In genomic region chr10:67482268-67482667, GRCm38 (mm10) we compare ENCODE assay signal across 11 mouse cellular contexts. TPM values are rescaled to one million over a fixed set of nuclear protein-coding genes. Genes with fewer than 3 reads are reported as not detected.
DNase-seq lines count a peak whose midpoint lies in the region; TF ChIP-seq lines count a peak whose summit lies in the region.
"Had no signal": no experiment of that assay in that cellular context is flagged by ENCODE, and none has a peak within 500 bp of the region (broad histone marks: within the 10 kb centered on the region; RNA-seq: fewer than 3 reads in every experiment).

No protein-coding gene starts in this region.

- TF ChIP-seq POLR2A in thymus, adult 2 months (IDR thresholded peaks at IDR 0.05; ENCODE audit: control insufficient read depth, extremely low read depth, insufficient read depth, low read length, poor library complexity): no peak

- TF ChIP-seq CTCF in thymus, adult 2 months (IDR thresholded peaks at IDR 0.05; ENCODE audit: borderline replicate concordance, control insufficient read depth, extremely low read depth, insufficient read depth, low read length, poor library complexity): no peak

- intact Hi-C loops in gastrocnemius, postnatal 14 days (cut with DNase I; ENCODE audit: low total_unique reads): no loop called here

- peaks cover 3% of the 10 kb centered on the region; the same call in 1 of the 2 replicates for H3K9me3 ChIP-seq in heart, embryonic 10.5 days
- H3K9me3 ChIP-seq: lung, embryonic 15.5 days had no signal

- no peak overlapping the region for H3K27ac ChIP-seq in thymus, adult 2 months (ENCODE audit: control insufficient read depth, insufficient read depth, low read length)
- no peak overlapping the region for H3K27ac ChIP-seq in heart, embryonic 10.5 days
- H3K27ac ChIP-seq: lung, embryonic 15.5 days had no signal

- 91% methylated on average over 14 of the region's 14 CpGs for WGBS in thymus, adult 2 months
- WGBS in heart, embryonic 10.5 days: 60% methylated on average over 14 of the region's 14 CpGs

- H3K36me3 ChIP-seq in thymus, adult 2 months (ENCODE audit: control insufficient read depth, insufficient read depth, low read length): no peaks in the 10 kb centered on the region
- H3K36me3 ChIP-seq in heart, embryonic 10.5 days: no peaks in the 10 kb centered on the region
- H3K36me3 ChIP-seq: lung, embryonic 15.5 days had no signal

- H3K27me3 ChIP-seq in thymus, adult 2 months (ENCODE audit: control insufficient read depth, insufficient read depth, low read length): no peaks in the 10 kb centered on the region
- no peaks in the 10 kb centered on the region for H3K27me3 ChIP-seq in heart, embryonic 10.5 days (ENCODE audit: insufficient read depth, poor library complexity, severe bottlenecking)
- H3K27me3 ChIP-seq: lung, embryonic 15.5 days had no signal

- H3K4me1 ChIP-seq in thymus, adult 2 months (replicated peaks; ENCODE audit: control insufficient read depth, insufficient read depth, low read length): no peaks in the 10 kb centered on the region
- H3K4me1 ChIP-seq in heart, embryonic 10.5 days: no peaks in the 10 kb centered on the region
- H3K4me1 ChIP-seq: lung, embryonic 15.5 days had no signal

- peak; percentile 32 for DNase-seq in ES-CJ7 (ENCODE audit: low read depth, low spot score)
- peak; percentile 63 for DNase-seq in brain, embryonic 18.5 days (ENCODE audit: low read depth, low spot score)
- DNase-seq in frontal cortex, postnatal 10 days (ENCODE audit: low spot score in 2 of 2): peak; percentile 27 to 50
- peak; percentile 43 to 71 for DNase-seq in left cerebral cortex, adult 8-10 months (ENCODE audit: low spot score in 2 of 2)
- no peak for DNase-seq in thymus, adult 2 months
- no peak for DNase-seq in heart, embryonic 10.5 days (ENCODE audit: low spot score)
- no peak for DNase-seq in gastrocnemius, postnatal 14 days
- no peak for DNase-seq in heart, adult 8-10 months (ENCODE audit: low spot score)
- DNase-seq: gastrocnemius, postnatal 36 days; thymus, adult 18-20 months had no signal

- no peak overlapping the region for H3K4me3 ChIP-seq in thymus, adult 2 months (ENCODE audit: control insufficient read depth, insufficient read depth, low read length)
- no peak overlapping the region for H3K4me3 ChIP-seq in heart, embryonic 10.5 days
- H3K4me3 ChIP-seq: lung, embryonic 15.5 days had no signal

RNA-seq across cellular contexts. Expression of gene Egr2, which starts 53.0 kb away (rescaled TPM):
- 1 to 10 TPM; 2.2 to 8.3 (median 7.9) TPM for total RNA-seq in left cerebral cortex, adult 8-10 months (2022)
- polyA plus RNA-seq in thymus, adult 2 months (2012; rRNA removed): 73.0 and 79.2 TPM in 2 replicates
- 0.13 and 0.32 TPM in 2 replicates for polyA plus RNA-seq in heart, embryonic 10.5 days (2016; fragmentation: Nextera tagmentation; extraction: Ambion mirVana)
- 1 to 10 TPM; 1.3 to 3.9 TPM for total RNA-seq in gastrocnemius, postnatal 14 days (2021)
- under 1 TPM; 0.19 to 0.98 (median 0.59) TPM for total RNA-seq in heart, adult 8-10 months (2022)

Comparison
In these comparisons a context has a peak if more than half of its experiments do, and no peak if none do; other contexts are left out.
1. DNase-seq: peak in ES-CJ7 (single experiment), brain, embryonic 18.5 days (single experiment), frontal cortex, postnatal 10 days (2 of 2) and left cerebral cortex, adult 8-10 months (2 of 2); none in thymus, adult 2 months (single experiment), heart, embryonic 10.5 days (single experiment), gastrocnemius, postnatal 14 days (single experiment) and heart, adult 8-10 months (single experiment).